Comparison of ENCODE assay signal across 8 mouse cellular contexts in genomic region chr1:58445861-58446260, GRCm38 (mm10). TPM values are rescaled to one million over a fixed set of nuclear protein-coding genes. Genes with fewer than 3 reads are reported as not detected.
DNase-seq lines count a peak whose midpoint lies in the region; ATAC-seq lines count a peak whose summit lies in the region.

No protein-coding gene starts in this region.

- peak overlapping the region; percentile 79 for H3K9ac ChIP-seq in forebrain, embryonic 12.5 days
- peak overlapping the region; percentile 72 for H3K9ac ChIP-seq in liver, embryonic 15.5 days

- H3K4me2 ChIP-seq in forebrain, embryonic 12.5 days: peak overlapping the region; percentile 64
- peak overlapping the region; percentile 86 for H3K4me2 ChIP-seq in liver, embryonic 15.5 days

- peaks cover 43% of the 10 kb centered on the region for H3K4me1 ChIP-seq in erythroblast, embryonic 14.5 days (ENCODE audit: control insufficient read depth)
- peaks cover 26% of the 10 kb centered on the region for H3K4me1 ChIP-seq in forebrain, embryonic 12.5 days
- H3K4me1 ChIP-seq in liver, embryonic 15.5 days (replicated peaks): peaks cover 25% of the 10 kb centered on the region

- peak; percentile 62 for DNase-seq in 416B (ENCODE audit: low read depth)
- no peak for DNase-seq in cerebellum, postnatal 4 days (ENCODE audit: low spot score in 2 of 2)
- no peak for DNase-seq in cerebellum, postnatal 25 days
- DNase-seq in left cerebral cortex, adult 18-20 months (ENCODE audit: low spot score in 2 of 2): no peak

- H3K27me3 ChIP-seq in erythroblast, embryonic 14.5 days (ENCODE audit: control insufficient read depth): no peaks in the 10 kb centered on the region
- H3K27me3 ChIP-seq in forebrain, embryonic 12.5 days: no peaks in the 10 kb centered on the region
- no peaks in the 10 kb centered on the region for H3K27me3 ChIP-seq in liver, embryonic 15.5 days

- 7% methylated on average over 11 of the region's 11 CpGs for WGBS in forebrain, embryonic 12.5 days
- WGBS in liver, embryonic 15.5 days (ENCODE audit: insufficient replicate concordance): 3% methylated on average over 11 of the region's 11 CpGs

- H3K4me3 ChIP-seq in erythroblast, embryonic 14.5 days (replicated peaks): peak overlapping the region; percentile 84
- peak overlapping the region; percentile 66 for H3K4me3 ChIP-seq in forebrain, embryonic 12.5 days (replicated peaks)
- H3K4me3 ChIP-seq in liver, embryonic 15.5 days (replicated peaks): peak overlapping the region; percentile 76

- no peaks in the 10 kb centered on the region for H3K9me3 ChIP-seq in erythroblast, embryonic 14.5 days (ENCODE audit: control insufficient read depth, low read length)
- H3K9me3 ChIP-seq in forebrain, embryonic 12.5 days: no peaks in the 10 kb centered on the region
- H3K9me3 ChIP-seq in liver, embryonic 15.5 days (replicated peaks): no peaks in the 10 kb centered on the region

- ATAC-seq in erythroblast, adult 5-6 weeks (replicated peaks; ENCODE audit: low FRiP score, poor library complexity, severe bottlenecking): no peak
- ATAC-seq in forebrain, embryonic 12.5 days (ENCODE audit: low FRiP score): 0 out of 2 replicates have a peak, but pooled peaks have one; percentile 10
- ATAC-seq in liver, embryonic 15.5 days (ENCODE audit: insufficient read depth): no peak

- peaks cover 38% of the 10 kb centered on the region for H3K36me3 ChIP-seq in erythroblast, embryonic 14.5 days (ENCODE audit: control insufficient read depth)
- peaks cover 35% of the 10 kb centered on the region for H3K36me3 ChIP-seq in forebrain, embryonic 12.5 days (replicated peaks)
- peaks cover 31% of the 10 kb centered on the region for H3K36me3 ChIP-seq in liver, embryonic 15.5 days (replicated peaks)

- peak overlapping the region; percentile 88 for H3K27ac ChIP-seq in forebrain, embryonic 12.5 days
- peak overlapping the region; percentile 85 for H3K27ac ChIP-seq in liver, embryonic 15.5 days (replicated peaks)

RNA-seq across cellular contexts. Expression of gene Ppil3, which starts 0.6 kb away (rescaled TPM):
- 0.40 and 0.43 TPM in 2 replicates for polyA plus RNA-seq in erythroblast, embryonic 14.5 days (2012)
- total RNA-seq in erythroblast, adult 5-6 weeks (2015; ENCODE audit: low replicate concordance): 15.6 and 18.4 TPM in 2 replicates
- 7.2 and 13.4 TPM in 2 replicates for total RNA-seq in erythroblast, adult 5-6 weeks (2017; ENCODE audit: low replicate concordance)
- polyA plus RNA-seq in forebrain, embryonic 12.5 days (2016; fragmentation: Nextera tagmentation; extraction: Ambion mirVana): 47.5 and 49.4 TPM in 2 replicates
- 20.3 and 20.5 TPM in 2 replicates for polyA plus RNA-seq in liver, embryonic 15.5 days (2015; fragmentation: Nextera tagmentation; extraction: Ambion mirVana)
- 10 to 100 TPM; 25.9 to 28.6 TPM for total RNA-seq in left cerebral cortex, adult 18-20 months (2021)

RNA-seq across cellular contexts. Expression of gene Nif3l1, which starts 0.9 kb away (rescaled TPM):
- 0.08 and 0.25 TPM in 2 replicates for polyA plus RNA-seq in erythroblast, embryonic 14.5 days (2012)
- total RNA-seq in erythroblast, adult 5-6 weeks (2015; ENCODE audit: low replicate concordance): 0.77 and 13.4 TPM in 2 replicates
- total RNA-seq in erythroblast, adult 5-6 weeks (2017; ENCODE audit: low replicate concordance): 5.0 and 8.9 TPM in 2 replicates
- polyA plus RNA-seq in forebrain, embryonic 12.5 days (2016; fragmentation: Nextera tagmentation; extraction: Ambion mirVana): 57.9 and 65.0 TPM in 2 replicates
- polyA plus RNA-seq in liver, embryonic 15.5 days (2015; fragmentation: Nextera tagmentation; extraction: Ambion mirVana): 13.2 and 13.9 TPM in 2 replicates
- 10 to 100 TPM; 16.6 to 19.7 TPM for total RNA-seq in left cerebral cortex, adult 18-20 months (2021)

RNA-seq across cellular contexts. Expression of gene Clk1, which starts 22.0 kb away (rescaled TPM):
- polyA plus RNA-seq in erythroblast, embryonic 14.5 days (2012): 1.5 and 2.9 TPM in 2 replicates
- total RNA-seq in erythroblast, adult 5-6 weeks (2015; ENCODE audit: low replicate concordance): 1,350 and 1,470 TPM in 2 replicates
- 1,532 and 1,795 TPM in 2 replicates for total RNA-seq in erythroblast, adult 5-6 weeks (2017; ENCODE audit: low replicate concordance)
- polyA plus RNA-seq in forebrain, embryonic 12.5 days (2016; fragmentation: Nextera tagmentation; extraction: Ambion mirVana): 149 and 159 TPM in 2 replicates
- polyA plus RNA-seq in liver, embryonic 15.5 days (2015; fragmentation: Nextera tagmentation; extraction: Ambion mirVana): 79.8 TPM in 2 replicates
- 100 to 1,000 TPM; 119 to 126 TPM for total RNA-seq in left cerebral cortex, adult 18-20 months (2021)

RNA-seq across cellular contexts. Expression of gene Bzw1, which starts 53.2 kb away (rescaled TPM):
- 0.15 and 0.30 TPM in 2 replicates for polyA plus RNA-seq in erythroblast, embryonic 14.5 days (2012)
- total RNA-seq in erythroblast, adult 5-6 weeks (2015; ENCODE audit: low replicate concordance): 53.8 and 57.5 TPM in 2 replicates
- 43.8 and 48.4 TPM in 2 replicates for total RNA-seq in erythroblast, adult 5-6 weeks (2017; ENCODE audit: low replicate concordance)
- 509 and 526 TPM in 2 replicates for polyA plus RNA-seq in forebrain, embryonic 12.5 days (2016; fragmentation: Nextera tagmentation; extraction: Ambion mirVana)
- polyA plus RNA-seq in liver, embryonic 15.5 days (2015; fragmentation: Nextera tagmentation; extraction: Ambion mirVana): 110 and 123 TPM in 2 replicates
- total RNA-seq in left cerebral cortex, adult 18-20 months (2021): 100 to 1,000 TPM; 145 TPM

RNA-seq across cellular contexts. Expression of gene Orc2, which starts 59.0 kb away (rescaled TPM):
- polyA plus RNA-seq in erythroblast, embryonic 14.5 days (2012): 2.7 and 2.8 TPM in 2 replicates
- total RNA-seq in erythroblast, adult 5-6 weeks (2015; ENCODE audit: low replicate concordance): 9.6 and 9.8 TPM in 2 replicates
- total RNA-seq in erythroblast, adult 5-6 weeks (2017; ENCODE audit: low replicate concordance): 21.9 and 22.0 TPM in 2 replicates
- 39.7 and 43.7 TPM in 2 replicates for polyA plus RNA-seq in forebrain, embryonic 12.5 days (2016; fragmentation: Nextera tagmentation; extraction: Ambion mirVana)
- polyA plus RNA-seq in liver, embryonic 15.5 days (2015; fragmentation: Nextera tagmentation; extraction: Ambion mirVana): 28.0 and 28.6 TPM in 2 replicates
- 10 to 100 TPM; 26.1 to 29.9 TPM for total RNA-seq in left cerebral cortex, adult 18-20 months (2021)

Comparison
In these comparisons a context has a peak if more than half of its experiments do, and no peak if none do; other contexts are left out.
1. RNA of gene Ppil3, which starts 0.6 kb away (polyA plus RNA-seq): 47.5 to 49.4 TPM in forebrain, embryonic 12.5 days and 20.3 to 20.5 TPM in liver, embryonic 15.5 days; 0.40 to 0.43 TPM in erythroblast, embryonic 14.5 days; every median in the first group is over 10 times any median in the second.
2. RNA of gene Nif3l1, which starts 0.9 kb away (polyA plus RNA-seq): 57.9 to 65.0 TPM in forebrain, embryonic 12.5 days and 13.2 to 13.9 TPM in liver, embryonic 15.5 days; 0.08 to 0.25 TPM in erythroblast, embryonic 14.5 days; every median in the first group is over 10 times any median in the second.
3. RNA of gene Clk1, which starts 22.0 kb away (polyA plus RNA-seq): 149 to 159 TPM in forebrain, embryonic 12.5 days and 79.8 TPM in liver, embryonic 15.5 days; 1.5 to 2.9 TPM in erythroblast, embryonic 14.5 days; every median in the first group is over 10 times any median in the second.
4. Peak in every context shown above with its lines, with median percentiles within 50 percentile points of each other: H3K4me3 ChIP-seq.